Mouse (Mus musculus): ENCODE measurements around the gene Slc27a2.

DNA sequence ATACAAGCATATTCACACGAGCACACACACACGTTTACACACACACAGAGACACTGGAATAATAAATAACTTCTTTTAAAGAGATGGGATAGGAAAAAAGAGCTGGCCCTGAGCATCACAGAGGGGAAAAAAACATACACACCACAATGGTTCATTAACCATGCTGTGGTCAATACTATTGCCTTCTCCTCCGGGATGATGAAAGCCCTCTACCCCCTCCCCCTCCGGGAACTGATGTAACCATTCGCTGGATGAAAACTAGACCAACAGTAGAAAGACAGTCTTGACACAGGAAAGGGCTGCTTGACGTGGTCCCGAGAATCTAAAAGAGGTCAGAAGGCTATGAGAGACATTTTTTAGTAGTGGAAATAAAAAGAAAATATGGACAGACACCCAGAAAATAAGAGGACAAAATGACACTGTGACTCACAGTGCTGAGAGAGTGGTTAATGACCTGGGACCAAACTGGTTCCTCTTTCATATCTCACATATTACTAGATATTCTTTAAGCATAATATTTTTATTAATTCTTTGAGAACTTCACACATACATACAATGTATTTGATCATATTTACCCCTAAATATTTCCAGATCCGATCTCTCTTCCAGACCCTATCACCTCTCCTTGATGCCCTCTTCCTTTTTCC is 840 bp upstream of the Slc27a2 start:
- no peak for TF ChIP-seq CTCF (IDR thresholded peaks at IDR 0.05; ENCODE audit: low read depth, low read length)
- TF ChIP-seq GATA1 (IDR thresholded peaks at IDR 0.05; ENCODE audit: borderline replicate concordance, low read length): no peak
- TF ChIP-seq GATA2 (IDR thresholded peaks at IDR 0.05; ENCODE audit: borderline replicate concordance, low read depth, low read length): no peak

Measured in G1E (cell line).